Mouse (Mus musculus): ENCODE results near the gene Brd1. TPM values are rescaled to one million over a fixed set of nuclear protein-coding genes. Genes with fewer than 3 reads are reported as not detected.
A peak's percentile ranks its signal among the peaks of the same experiment; 100 is the strongest.

The Brd1 gene
- polyA plus RNA-seq, 2 experiments, result 5.5 to 6.1 TPM

GRCm38 (mm10) chr15:88730717-88731116 lies 3.3 kb downstream of the Brd1 start:
- H3K4me2 ChIP-seq (ENCODE audit: low read depth), result 0 out of 2 replicates have a peak overlapping the region, but pooled peaks have one; percentile 11
- H3K27ac ChIP-seq, result no peak overlapping the region
- no peaks in the 10 kb centered on the region for H3K27me3 ChIP-seq (ENCODE audit: control insufficient read depth, insufficient read depth, low read length)
- no peak overlapping the region for H3K9ac ChIP-seq (replicated peaks)
- WGBS (ENCODE audit: insufficient replicate concordance), result 50% methylated on average over 3 of the region's 3 CpGs
- no peaks in the 10 kb centered on the region for H3K9me3 ChIP-seq (ENCODE audit: control insufficient read depth, low read length)
- no peak overlapping the region for H3K4me3 ChIP-seq (ENCODE audit: insufficient read depth in 1 of 2, low read depth in 2 of 2, low read length in 2 of 2)
- no peak for DNase-seq (ENCODE audit: low read depth in 3 of 3, low spot score in 3 of 3)
- no peak for TF ChIP-seq EP300 (IDR thresholded peaks at IDR 0.05; ENCODE audit: low read depth)
- TF ChIP-seq CTCF (IDR thresholded peaks at IDR 0.05; ENCODE audit: low read depth), result no peak
- ATAC-seq (ENCODE audit: insufficient read depth), result no peak
- peaks cover 38% of the 10 kb centered on the region for H3K36me3 ChIP-seq (replicated peaks; ENCODE audit: control insufficient read depth, insufficient read depth, low read depth)
- H3K4me1 ChIP-seq (replicated peaks; ENCODE audit: control insufficient read depth in 2 of 2, insufficient read depth in 2 of 2, low read length in 1 of 2), result peaks cover 19 to 32% of the 10 kb centered on the region in 2 experiments

DNA sequence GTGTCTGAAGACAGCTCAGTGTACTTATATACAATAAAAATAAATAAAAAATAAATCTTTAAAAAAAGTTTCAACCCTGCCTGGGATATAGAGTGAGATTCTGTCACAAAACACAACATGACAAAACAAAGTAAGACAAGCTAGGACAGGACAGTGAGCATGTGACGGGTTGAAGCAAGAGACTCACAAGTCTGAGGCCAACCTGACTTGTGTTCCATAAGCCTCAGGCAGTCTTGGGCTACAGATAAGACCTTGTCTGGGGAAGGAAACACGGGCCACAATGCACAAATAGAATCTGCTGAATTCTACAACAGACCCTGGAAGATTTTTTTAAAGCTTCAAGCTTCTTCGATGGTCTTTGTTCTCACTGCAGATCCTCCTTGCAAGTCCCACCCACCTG lies 6.8 kb downstream of the Brd1 start:
- H3K27me3 ChIP-seq (ENCODE audit: control insufficient read depth, insufficient read depth, low read length), result no peaks in the 10 kb centered on the region
- no peak overlapping the region for H3K4me2 ChIP-seq (ENCODE audit: low read depth)
- H3K9ac ChIP-seq (replicated peaks), result no peak overlapping the region
- WGBS (ENCODE audit: insufficient replicate concordance), result 47% methylated on average over 3 of the region's 3 CpGs
- peaks cover 66% of the 10 kb centered on the region for H3K36me3 ChIP-seq (replicated peaks; ENCODE audit: control insufficient read depth, insufficient read depth, low read depth)
- peaks cover 13 to 18% of the 10 kb centered on the region in 2 experiments for H3K4me1 ChIP-seq (replicated peaks; ENCODE audit: control insufficient read depth in 2 of 2, insufficient read depth in 2 of 2, low read length in 1 of 2)
- no peak for DNase-seq (ENCODE audit: low read depth in 3 of 3, low spot score in 3 of 3)
- H3K27ac ChIP-seq, result no peak overlapping the region
- H3K4me3 ChIP-seq (ENCODE audit: insufficient read depth in 1 of 2, low read depth in 2 of 2, low read length in 2 of 2), result no peak overlapping the region
- TF ChIP-seq CTCF (IDR thresholded peaks at IDR 0.05; ENCODE audit: low read depth), result no peak
- TF ChIP-seq EP300 (IDR thresholded peaks at IDR 0.05; ENCODE audit: low read depth), result no peak
- no peak for ATAC-seq (ENCODE audit: insufficient read depth)
- no peaks in the 10 kb centered on the region for H3K9me3 ChIP-seq (ENCODE audit: control insufficient read depth, low read length)

DNA sequence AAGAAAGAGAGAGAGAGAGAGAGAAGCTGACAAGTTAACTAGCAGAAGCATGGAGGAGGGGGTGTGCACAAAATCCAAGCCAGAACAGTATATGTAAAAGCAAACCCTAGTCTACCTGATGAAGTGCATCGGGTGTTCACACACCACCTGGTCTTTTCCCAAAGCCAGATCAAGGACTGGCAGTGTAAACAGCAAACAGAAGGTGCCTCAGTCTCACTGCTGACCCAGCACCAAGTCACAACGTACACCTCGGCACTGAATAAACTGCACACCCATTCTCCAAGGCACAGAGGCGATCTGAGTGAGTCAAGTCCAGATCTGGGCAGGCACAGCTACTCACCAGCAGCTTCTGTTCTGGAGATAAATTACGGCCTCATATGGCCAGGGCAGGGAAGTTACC lies 9.0 kb downstream of the Brd1 start:
- DNase-seq (ENCODE audit: low read depth in 3 of 3, low spot score in 3 of 3) (no peak), ATAC-seq (ENCODE audit: insufficient read depth) (no peak)
- Histone ChIP-seq H3K4me1 (replicated peaks; ENCODE audit: control insufficient read depth in 2 of 2, insufficient read depth in 2 of 2, low read length in 1 of 2) (no peaks in the 10 kb centered on the region), H3K27me3 (ENCODE audit: control insufficient read depth, insufficient read depth, low read length) (no peaks in the 10 kb centered on the region), H3K4me3 (ENCODE audit: insufficient read depth in 1 of 2, low read depth in 2 of 2, low read length in 2 of 2) (no peak overlapping the region), H3K9me3 (ENCODE audit: control insufficient read depth, low read length) (no peaks in the 10 kb centered on the region), H3K9ac (replicated peaks) (no peak overlapping the region), H3K4me2 (ENCODE audit: low read depth) (no peak overlapping the region), H3K27ac (no peak overlapping the region), H3K36me3 (replicated peaks; ENCODE audit: control insufficient read depth, insufficient read depth, low read depth) (peaks cover 76% of the 10 kb centered on the region)
- TF ChIP-seq EP300 (IDR thresholded peaks at IDR 0.05; ENCODE audit: low read depth), result no peak
- 84% methylated on average over 5 of the region's 5 CpGs for WGBS (ENCODE audit: insufficient replicate concordance)

DNA sequence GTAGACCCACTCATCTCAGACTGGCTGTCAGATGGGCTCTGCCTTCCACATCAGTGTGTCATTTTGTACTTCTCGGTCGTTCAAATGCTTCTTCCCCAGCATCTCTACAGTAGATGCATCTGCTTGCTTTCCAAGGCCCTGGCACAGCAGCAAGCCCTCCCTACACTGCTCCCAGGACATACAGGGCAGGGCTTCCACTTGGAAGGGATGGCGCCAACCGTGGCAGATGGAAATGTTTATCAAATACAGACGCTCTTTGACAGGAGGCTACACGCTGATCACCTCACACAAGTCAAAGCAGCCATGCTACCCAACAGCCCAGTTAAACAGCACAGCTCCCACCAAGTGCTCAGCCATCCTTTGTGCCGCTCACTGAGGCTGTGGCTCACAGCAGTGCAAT lies 9.7 kb downstream of the Brd1 start:
- 82% methylated on average over 7 of the region's 7 CpGs for WGBS (ENCODE audit: insufficient replicate concordance)
- no peaks in the 10 kb centered on the region for H3K9me3 ChIP-seq (ENCODE audit: control insufficient read depth, low read length)
- peaks cover 74% of the 10 kb centered on the region for H3K36me3 ChIP-seq (replicated peaks; ENCODE audit: control insufficient read depth, insufficient read depth, low read depth)
- TF ChIP-seq CTCF (IDR thresholded peaks at IDR 0.05; ENCODE audit: low read depth) (no peak), EP300 (IDR thresholded peaks at IDR 0.05; ENCODE audit: low read depth) (no peak)
- H3K4me1 ChIP-seq (replicated peaks; ENCODE audit: control insufficient read depth in 2 of 2, insufficient read depth in 2 of 2, low read length in 1 of 2), result no peaks in the 10 kb centered on the region
- no peaks in the 10 kb centered on the region for H3K27me3 ChIP-seq (ENCODE audit: control insufficient read depth, insufficient read depth, low read length)
- no peak for ATAC-seq (ENCODE audit: insufficient read depth)
- no peak overlapping the region for H3K27ac ChIP-seq
- no peak overlapping the region for H3K4me2 ChIP-seq (ENCODE audit: low read depth)
- H3K4me3 ChIP-seq (ENCODE audit: insufficient read depth in 1 of 2, low read depth in 2 of 2, low read length in 2 of 2), result no peak overlapping the region
- DNase-seq (ENCODE audit: low read depth in 3 of 3, low spot score in 3 of 3), result no peak
- no peak overlapping the region for H3K9ac ChIP-seq (replicated peaks)

DNA sequence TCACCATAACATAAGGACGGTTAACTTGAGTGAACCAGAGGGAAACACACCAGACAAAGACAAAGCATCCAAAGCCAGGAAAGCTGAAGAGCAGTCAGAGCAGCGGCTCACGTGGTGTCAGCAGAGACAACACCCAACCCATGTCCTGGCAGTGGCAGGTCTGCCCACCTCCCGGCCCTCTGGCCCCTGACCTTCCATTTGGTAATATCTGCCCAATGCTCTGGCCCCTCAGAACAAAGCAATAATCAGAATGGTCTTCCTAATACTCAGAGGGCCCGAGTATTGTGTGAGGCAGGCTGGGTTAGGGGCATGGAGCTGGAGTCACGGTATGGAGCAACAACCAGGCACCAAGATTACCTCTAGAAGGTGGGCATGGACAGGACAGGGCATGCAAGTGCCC lies 10.8 kb downstream of the Brd1 start:
- no peak overlapping the region for H3K4me3 ChIP-seq (ENCODE audit: insufficient read depth in 1 of 2, low read depth in 2 of 2, low read length in 2 of 2)
- no peak overlapping the region for H3K4me2 ChIP-seq (ENCODE audit: low read depth)
- WGBS (ENCODE audit: insufficient replicate concordance), result 84% methylated on average over 6 of the region's 6 CpGs
- TF ChIP-seq EP300 (IDR thresholded peaks at IDR 0.05; ENCODE audit: low read depth) (no peak), CTCF (IDR thresholded peaks at IDR 0.05; ENCODE audit: low read depth) (no peak)
- ATAC-seq (ENCODE audit: insufficient read depth) (no peak), DNase-seq (ENCODE audit: low read depth in 3 of 3, low spot score in 3 of 3) (no peak)
- H3K9ac ChIP-seq (replicated peaks), result no peak overlapping the region
- no peaks in the 10 kb centered on the region for H3K9me3 ChIP-seq (ENCODE audit: control insufficient read depth, low read length)
- no peak overlapping the region for H3K27ac ChIP-seq
- peaks cover 72% of the 10 kb centered on the region for H3K36me3 ChIP-seq (replicated peaks; ENCODE audit: control insufficient read depth, insufficient read depth, low read depth)
- no peaks in the 10 kb centered on the region for H3K27me3 ChIP-seq (ENCODE audit: control insufficient read depth, insufficient read depth, low read length)
- no peaks in the 10 kb centered on the region for H3K4me1 ChIP-seq (replicated peaks; ENCODE audit: control insufficient read depth in 2 of 2, insufficient read depth in 2 of 2, low read length in 1 of 2)
